Mouse (Mus musculus): Measurements from ENCODE around the gene Atp11a.

GRCm38 (mm10) chr8:12892882-12893446 is 136.2 kb downstream of the Atp11a start:
- TF ChIP-seq EP300 (IDR thresholded peaks at IDR 0.05) (no peak), CTCF (IDR thresholded peaks at IDR 0.05) (no peak)

Data from lung, postnatal 0 days (tissue).